Mouse (Mus musculus) forebrain, embryonic 13.5 days (tissue): ENCODE measurements at regions not wholly inside any gene's neighbourhood (a gene's known extent, or its start where the extent isn't known, plus 50 kb on each side); places are given as distances from the start of the nearest gene placed in this dataset.

ENCODE experiments used
- ATAC-seq: fragments of 200-750 bp; cut with Nextera tagmentation; 2 replicates; pipeline ENCODE4 v1.8.0; 2017
- H3K27ac ChIP-seq: fragments of 300-500 bp; sonication (generic); 2 replicates; pipeline ENCODE4 v1.5.1; 2015; ENCODE audit warnings: inconsistent platforms, mild to moderate bottlenecking, moderate library complexity
- H3K27me3 ChIP-seq: fragments of 300-500 bp; sonication (generic); 2 replicates; pipeline ENCODE4 v1.6.1; 2015; ENCODE audit warnings: mild to moderate bottlenecking, inconsistent platforms
- H3K36me3 ChIP-seq: fragments of 300-500 bp; sonication (generic); 2 replicates; pipeline ENCODE4 v1.6.1; 2015; ENCODE audit warnings: mild to moderate bottlenecking, inconsistent platforms; ENCODE audit not compliant: poor library complexity, severe bottlenecking
- H3K4me1 ChIP-seq: fragments of 300-500 bp; sonication (generic); 2 replicates; pipeline ENCODE4 v1.6.1; 2015; ENCODE audit warnings: inconsistent platforms
- H3K4me2 ChIP-seq: fragments of 300-500 bp; sonication (generic); 2 replicates; pipeline ENCODE4 v1.6.1; 2015; ENCODE audit warnings: inconsistent platforms, mild to moderate bottlenecking, moderate library complexity
- H3K4me3 ChIP-seq: fragments of 300-500 bp; sonication (generic); 2 replicates; pipeline ENCODE4 v1.5.1; 2015; ENCODE audit warnings: mild to moderate bottlenecking, inconsistent platforms
- H3K9ac ChIP-seq: fragments of 300-500 bp; sonication (generic); 2 replicates; pipeline ENCODE4 v1.6.1; 2015; ENCODE audit warnings: mild to moderate bottlenecking, inconsistent platforms
- H3K9me3 ChIP-seq: fragments of 300-500 bp; sonication (generic); replicated peaks from 2 replicates; pipeline ENCODE4 v1.6.1; 2016; ENCODE audit warnings: inconsistent platforms
- WGBS: fragments of 180-500 bp; shearing (Covaris S2); methylation state at CpG from one replicate; pipeline ENCODE4 v1.1.7; 2015; 5-methylcytosine and 5-hydroxymethylcytosine counted together

GRCm38 (mm10) chr12:45137438-45138018, 63.0 kb upstream of the Stxbp6 start:
- Histone ChIP-seq H3K27ac (no peak overlapping the region), H3K9me3 (no peaks in the 10 kb centered on the region), H3K27me3 (no peaks in the 10 kb centered on the region), H3K4me3 (no peak overlapping the region), H3K4me1 (0 out of 2 replicates have a peak, but pooled peaks cover 5% of the 10 kb centered on the region), H3K9ac (no peak overlapping the region), H3K36me3 (no peaks in the 10 kb centered on the region), H3K4me2 (no peak overlapping the region)
- ATAC-seq, result no peak
- 38% methylated on average over 7 of the region's 7 CpGs for WGBS

- Histone ChIP-seq H3K27me3 (no peaks in the 10 kb centered on the region), H3K27ac (no peak overlapping the region), H3K9me3 (no peaks in the 10 kb centered on the region), H3K4me1 (0 out of 2 replicates have a peak, but pooled peaks cover 5% of the 10 kb centered on the region), H3K4me2 (no peak overlapping the region), H3K9ac (no peak overlapping the region), H3K4me3 (no peak overlapping the region), H3K36me3 (no peaks in the 10 kb centered on the region)
- no peak for ATAC-seq
- WGBS, result 85% methylated on average over 2 of the region's 2 CpGs
These were observed 58.9 kb upstream of the Stxbp6 start for GRCm38 (mm10) chr12:45133415-45133814.

GRCm38 (mm10) chr12:45131139-45131538, 56.6 kb upstream of the Stxbp6 start:
- Histone ChIP-seq H3K9me3 (no peaks in the 10 kb centered on the region), H3K4me2 (no peak overlapping the region), H3K27me3 (no peaks in the 10 kb centered on the region), H3K9ac (no peak overlapping the region), H3K36me3 (no peaks in the 10 kb centered on the region), H3K4me1 (no peaks in the 10 kb centered on the region), H3K4me3 (no peak overlapping the region), H3K27ac (no peak overlapping the region)
- ATAC-seq, result no peak
- 93% methylated on average over 5 of the region's 5 CpGs for WGBS

- WGBS, result 83% methylated on average over 3 of the region's 3 CpGs
- Histone ChIP-seq H3K4me2 (no peak overlapping the region), H3K4me3 (no peak overlapping the region), H3K27me3 (no peaks in the 10 kb centered on the region), H3K36me3 (no peaks in the 10 kb centered on the region), H3K4me1 (no peaks in the 10 kb centered on the region), H3K9me3 (no peaks in the 10 kb centered on the region), H3K9ac (no peak overlapping the region), H3K27ac (no peak overlapping the region)
- ATAC-seq, result no peak
These were observed 51.4 kb upstream of the Stxbp6 start for GRCm38 (mm10) chr12:45125866-45126265.
